Mouse (Mus musculus) thymus, postnatal 36 days (tissue): Measurements from ENCODE around the gene Sec23b.

Experiments
- DNase-seq, 2 experiments: peaks; one replicate each; pipeline ENCODE4 v3.0.0; 2022; ENCODE audit warnings: mixed read lengths in 2 of 2

Gene Sec23b

GRCm38 (mm10) chr2:144613956-144614355, 57.9 kb downstream of the Sec23b start:
- DNase-seq, result no peak

- no peak for DNase-seq
These were observed 61.2 kb downstream of the Sec23b start for GRCm38 (mm10) chr2:144617074-144617874.

GRCm38 (mm10) chr2:144621491-144621890, 65.5 kb downstream of the Sec23b start:
- no peak for DNase-seq

GRCm38 (mm10) chr2:144633551-144633950, 77.5 kb downstream of the Sec23b start:
- DNase-seq, result no peak

- no peak for DNase-seq
These were observed 78.2 kb downstream of the Sec23b start for GRCm38 (mm10) chr2:144634231-144634630.

GRCm38 (mm10) chr2:144634729-144635128, 78.7 kb downstream of the Sec23b start:
- DNase-seq, result no peak

- DNase-seq, result peak; percentile 40 to 46
These were observed 79.8 kb downstream of the Sec23b start for GRCm38 (mm10) chr2:144635644-144636320.

- no peak for DNase-seq
These were observed 81.2 kb downstream of the Sec23b start for GRCm38 (mm10) chr2:144637204-144637603.

- DNase-seq, result no peak
These were observed 81.8 kb downstream of the Sec23b start for GRCm38 (mm10) chr2:144637671-144638395.

GRCm38 (mm10) chr2:144638719-144639118, 82.7 kb downstream of the Sec23b start:
- no peak for DNase-seq

GRCm38 (mm10) chr2:144640101-144640500, 84.1 kb downstream of the Sec23b start:
- no peak for DNase-seq
